Mouse (Mus musculus): Measurements from ENCODE around the gene Tpr. TPM values are rescaled to one million over a fixed set of nuclear protein-coding genes. Genes with fewer than 3 reads are reported as not detected.
A peak's percentile ranks its signal among the peaks of the same experiment; 100 is the strongest.

The Tpr gene
- total RNA-seq, 2 experiments from 2014 or later = 131 to 142 TPM

GRCm38 (mm10) chr1:150458977-150459376, 66.3 kb downstream of the Tpr start:
- intact Hi-C loops (cut with DNase I) = no loop called here
- DNase-seq = no peak

GRCm38 (mm10) chr1:150459599-150459998, 67.0 kb downstream of the Tpr start:
- no peak for DNase-seq
- intact Hi-C loops (cut with DNase I) = no loop called here

- intact Hi-C loops (cut with DNase I) = no loop called here
- DNase-seq = no peak
Measured at GRCm38 (mm10) chr1:150460595-150460994, 68.0 kb downstream of the Tpr start.

GRCm38 (mm10) chr1:150463068-150463467, 70.4 kb downstream of the Tpr start:
- intact Hi-C loops (cut with DNase I) = no loop called here
- DNase-seq = no peak

GRCm38 (mm10) chr1:150463691-150464090, 71.1 kb downstream of the Tpr start:
- no peak for DNase-seq
- intact Hi-C loops (cut with DNase I) = no loop called here

- intact Hi-C loops (cut with DNase I) = no loop called here
- DNase-seq = no peak
Measured at GRCm38 (mm10) chr1:150465364-150465763, 72.7 kb downstream of the Tpr start.

- DNase-seq = no peak
Measured at GRCm38 (mm10) chr1:150466132-150466531, 73.5 kb downstream of the Tpr start, which contains the start of gene Prg4. TSS of gene Prg4 (minus strand) at chr1:150466165.

GRCm38 (mm10) chr1:150469992-150470391, 77.4 kb downstream of the Tpr start:
- intact Hi-C loops (cut with DNase I) = no loop called here
- no peak for DNase-seq

More at GRCm38 (mm10) chr1:150466132-150466531, 73.5 kb downstream of the Tpr start, which contains the start of gene Prg4:
- intact Hi-C loops (cut with DNase I) = no loop called here

- DNase-seq = no peak
- intact Hi-C loops (cut with DNase I) = no loop called here
Measured at GRCm38 (mm10) chr1:150472525-150472924, 79.9 kb downstream of the Tpr start.

DNA sequence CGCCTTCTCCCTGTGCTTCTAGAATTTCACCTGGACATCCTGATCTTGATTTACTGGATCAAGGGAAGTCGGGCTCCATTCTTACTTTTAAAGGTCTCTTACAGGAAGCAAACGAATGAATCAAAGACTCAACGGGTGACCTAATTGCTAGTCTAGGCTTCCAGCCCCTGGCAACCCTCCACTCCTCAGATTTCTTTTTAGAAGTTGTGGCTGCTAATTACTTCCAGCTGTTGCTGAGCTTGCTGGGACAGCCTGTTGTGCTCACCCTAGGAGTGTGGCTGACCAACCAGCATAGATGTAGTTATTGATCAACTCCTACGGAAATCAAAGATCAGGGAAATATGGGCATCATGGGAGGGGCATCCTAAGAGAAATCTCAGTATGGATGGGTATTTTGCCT, 88.0 kb downstream of the Tpr start:
- intact Hi-C loops (cut with DNase I) = no loop called here
- peak; percentile 43 to 57 for DNase-seq

- no peak for DNase-seq
- intact Hi-C loops (cut with DNase I) = no loop called here
Measured at GRCm38 (mm10) chr1:150489148-150489547, 96.5 kb downstream of the Tpr start.

GRCm38 (mm10) chr1:150496626-150497302, 104.1 kb downstream of the Tpr start:
- DNase-seq = no peak
- intact Hi-C loops (cut with DNase I) = loop anchor here (5.0 kb wide), 1 partner anchor 44 kb away; no protein-coding TSS in a partner anchor

DNA sequence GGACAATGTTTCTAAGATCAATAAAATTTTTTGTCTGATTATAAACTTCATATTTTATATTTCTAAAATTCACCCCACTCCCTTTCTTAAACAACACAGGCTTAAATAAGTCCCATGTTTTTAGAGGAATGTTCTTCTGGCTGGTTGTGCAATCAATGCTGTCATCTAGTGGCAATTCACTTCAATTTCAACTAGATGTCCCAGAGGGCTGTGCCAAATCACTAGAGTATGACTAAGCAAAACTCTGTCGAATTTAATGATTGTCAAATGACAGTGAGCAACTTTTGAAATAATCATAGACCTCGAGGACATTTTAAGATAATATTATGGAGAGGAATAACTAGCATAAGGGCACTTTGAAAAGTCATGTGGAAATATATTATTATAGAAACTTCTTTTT, 105.1 kb downstream of the Tpr start:
- DNase-seq = peak in 1 of 2 experiments; percentile 16
- intact Hi-C loops (cut with DNase I) = loop anchor here (5.0 kb wide), 1 partner anchor 45 kb away; no protein-coding TSS in a partner anchor

DNA sequence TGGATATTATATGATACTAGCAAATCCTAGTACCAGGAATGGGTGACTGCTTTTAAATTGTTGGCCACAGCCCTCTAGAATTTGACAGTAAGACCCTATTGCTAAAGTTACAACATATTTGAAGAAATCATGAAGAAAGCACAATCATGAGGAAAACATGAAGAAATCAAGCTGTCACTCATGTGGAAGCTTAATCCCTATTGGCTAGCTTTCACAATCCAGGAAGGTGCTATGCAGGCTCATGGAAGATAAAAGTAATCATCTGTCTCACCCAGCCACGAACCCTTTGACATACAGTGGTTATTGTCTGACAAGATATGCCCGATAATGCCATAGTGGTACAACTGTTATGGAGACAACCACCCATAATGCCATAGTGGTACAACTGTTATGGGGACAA, 105.5 kb downstream of the Tpr start:
- intact Hi-C loops (cut with DNase I) = loop anchor here (5.0 kb wide), 1 partner anchor 46 kb away; no protein-coding TSS in a partner anchor
- no peak for DNase-seq

Other genes with a start within 250 kb of the Tpr start
- gene Pdc, start 73.4 kb upstream of the Tpr start, total RNA-seq (2021) = not detected
- gene Odr4, start 242 bp downstream of the Tpr start, total RNA-seq (2021) = 10 to 100 TPM; 20.7 to 24.5 TPM
- gene Prg4, start 73.3 kb downstream of the Tpr start, total RNA-seq (2021) = 10 to 100 TPM; 13.8 to 16.7 TPM

Measured in heart, postnatal 36 days (tissue).